Mouse (Mus musculus): ENCODE data around the gene Serpind1. TPM values are rescaled to one million over a fixed set of nuclear protein-coding genes. Genes with fewer than 3 reads are reported as not detected.

Gene Serpind1
- total RNA-seq, 2 experiments from 2014 or later, result 0.15 to 0.28 TPM

- no peak for TF ChIP-seq CTCF (IDR thresholded peaks at IDR 0.05)
- Histone ChIP-seq H3K27ac (no peak overlapping the region), H3K4me3 (no peak overlapping the region)
- DNase-seq, result no peak
- intact Hi-C loops (cut with DNase I), result no loop called here
These were observed 1.2 kb upstream of the Serpind1 start for GRCm38 (mm10) chr16:17329848-17330570.

DNA sequence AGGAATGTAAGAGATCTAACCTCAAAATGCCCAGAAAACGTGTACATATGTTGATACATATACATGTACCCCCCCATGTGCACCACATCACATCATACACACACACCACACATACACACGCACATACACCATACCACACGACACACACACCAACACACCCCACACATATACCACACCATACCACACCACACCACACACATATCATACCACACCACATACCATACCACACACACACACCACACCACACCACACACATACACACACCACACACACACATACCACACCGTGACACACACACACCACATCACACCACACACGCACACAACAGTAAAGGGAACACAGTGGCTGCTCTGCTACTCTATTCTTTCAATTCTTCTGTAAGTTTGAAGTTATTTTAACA lies 684 bp downstream of the Serpind1 start:
- Histone ChIP-seq H3K4me3 (no peak overlapping the region), H3K27ac (no peak overlapping the region)
- no peak for TF ChIP-seq CTCF (IDR thresholded peaks at IDR 0.05)
- DNase-seq, result no peak
- intact Hi-C loops (cut with DNase I), result no loop called here

DNA sequence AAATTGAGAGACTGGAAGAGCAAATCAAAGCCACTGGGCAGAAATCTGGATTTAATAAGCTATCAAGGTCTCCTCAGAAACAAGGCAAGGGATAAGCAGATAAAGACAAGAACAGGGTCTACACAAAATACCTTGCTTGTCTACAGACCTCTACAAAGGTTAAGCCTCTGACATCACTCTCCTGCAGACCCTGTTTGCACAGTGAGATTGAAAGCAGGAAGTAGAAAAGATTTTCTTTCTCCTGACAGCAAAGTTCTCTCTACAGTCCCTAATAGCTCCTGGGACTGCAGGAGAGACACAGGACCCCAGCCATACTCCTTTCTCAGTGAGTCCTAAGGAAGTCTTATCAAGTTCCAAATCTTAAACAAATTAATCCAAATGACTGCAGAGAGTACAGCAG lies 3.4 kb downstream of the Serpind1 start:
- DNase-seq, result no peak
- intact Hi-C loops (cut with DNase I), result no loop called here
- no peak for TF ChIP-seq CTCF (IDR thresholded peaks at IDR 0.05)
- Histone ChIP-seq H3K4me3 (no peak overlapping the region), H3K27ac (no peak overlapping the region)

- intact Hi-C loops (cut with DNase I), result no loop called here
- TF ChIP-seq CTCF (IDR thresholded peaks at IDR 0.05), result no peak
These were observed 4.9 kb downstream of the Serpind1 start for GRCm38 (mm10) chr16:17336089-17336488.

GRCm38 (mm10) chr16:17339701-17340100 lies 8.5 kb downstream of the Serpind1 start:
- no peak for TF ChIP-seq CTCF (IDR thresholded peaks at IDR 0.05)
- intact Hi-C loops (cut with DNase I), result no loop called here
- Histone ChIP-seq H3K27ac (no peak overlapping the region), H3K4me3 (no peak overlapping the region)
- DNase-seq, result no peak

More at GRCm38 (mm10) chr16:17336089-17336488, 4.9 kb downstream of the Serpind1 start:
- no peak overlapping the region for H3K27ac ChIP-seq
- no peak overlapping the region for H3K4me3 ChIP-seq
- no peak for DNase-seq

- DNase-seq, result no peak
- Histone ChIP-seq H3K4me3 (no peak overlapping the region), H3K27ac (no peak overlapping the region)
- intact Hi-C loops (cut with DNase I), result no loop called here
- no peak for TF ChIP-seq CTCF (IDR thresholded peaks at IDR 0.05)
These were observed 9.5 kb downstream of the Serpind1 start for GRCm38 (mm10) chr16:17340705-17341104.

DNA sequence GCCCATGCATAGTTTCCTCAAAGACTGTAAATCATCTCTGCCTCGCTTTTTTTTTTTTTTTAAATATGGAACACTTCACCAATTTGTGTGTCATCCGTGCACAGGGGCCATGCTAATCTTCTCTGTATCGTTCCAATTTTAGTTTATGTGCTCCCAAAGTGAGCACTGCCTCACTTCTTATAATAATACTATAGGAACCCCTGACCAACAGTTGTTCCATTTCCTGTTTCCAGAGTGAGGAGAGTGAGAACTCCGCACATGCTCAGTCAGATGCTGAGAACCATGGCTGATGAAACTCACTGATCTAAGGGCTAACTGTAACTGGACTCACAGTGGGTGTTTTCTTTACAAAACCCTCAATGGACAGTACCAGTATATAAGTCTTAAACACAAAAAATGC lies 10.7 kb downstream of the Serpind1 start:
- no peak overlapping the region for H3K27ac ChIP-seq
- TF ChIP-seq CTCF (IDR thresholded peaks at IDR 0.05), result no peak
- H3K4me3 ChIP-seq, result no peak overlapping the region
- intact Hi-C loops (cut with DNase I), result no loop called here
- no peak for DNase-seq

GRCm38 (mm10) chr16:17345141-17345812 lies 14.1 kb downstream of the Serpind1 start:
- no peak for TF ChIP-seq CTCF (IDR thresholded peaks at IDR 0.05)
- no peak for DNase-seq
- H3K4me3 ChIP-seq, result no peak overlapping the region
- no peak overlapping the region for H3K27ac ChIP-seq
- intact Hi-C loops (cut with DNase I), result no loop called here

DNA sequence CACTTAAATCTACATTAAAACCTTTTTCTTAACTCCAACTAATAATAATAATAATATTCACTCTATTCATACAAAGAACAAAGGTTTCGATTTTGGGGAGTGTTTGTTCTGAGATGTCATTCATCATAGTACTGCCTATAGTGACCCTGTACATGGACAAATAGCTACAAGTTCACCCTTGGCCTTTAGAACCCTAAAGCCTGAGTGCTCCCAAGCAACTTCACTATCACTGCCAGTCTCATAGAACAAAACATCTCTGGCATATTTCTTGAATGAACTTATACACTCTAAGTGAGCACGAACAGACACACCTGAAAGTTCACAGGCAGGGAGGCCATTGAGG lies 14.6 kb downstream of the Serpind1 start:
- DNase-seq, result no peak
- intact Hi-C loops (cut with DNase I), result no loop called here
- H3K4me3 ChIP-seq, result no peak overlapping the region
- no peak overlapping the region for H3K27ac ChIP-seq
- TF ChIP-seq CTCF (IDR thresholded peaks at IDR 0.05), result no peak

- no peak for TF ChIP-seq CTCF (IDR thresholded peaks at IDR 0.05)
- no peak for DNase-seq
- intact Hi-C loops (cut with DNase I), result no loop called here
- no peak overlapping the region for H3K27ac ChIP-seq
- H3K4me3 ChIP-seq, result no peak overlapping the region
These were observed 15.6 kb downstream of the Serpind1 start for GRCm38 (mm10) chr16:17346766-17347165.

GRCm38 (mm10) chr16:17356031-17356430 lies 24.9 kb downstream of the Serpind1 start:
- Histone ChIP-seq H3K27ac (no peak overlapping the region), H3K4me3 (no peak overlapping the region)
- DNase-seq, result no peak
- TF ChIP-seq CTCF (IDR thresholded peaks at IDR 0.05), result no peak
- intact Hi-C loops (cut with DNase I), result no loop called here

- intact Hi-C loops (cut with DNase I), result no loop called here
- TF ChIP-seq CTCF (IDR thresholded peaks at IDR 0.05), result no peak
- Histone ChIP-seq H3K27ac (no peak overlapping the region), H3K4me3 (no peak overlapping the region)
- DNase-seq, result no peak
These were observed 27.6 kb downstream of the Serpind1 start for GRCm38 (mm10) chr16:17358787-17359186.

- intact Hi-C loops (cut with DNase I), result no loop called here
- Histone ChIP-seq H3K27ac (no peak overlapping the region), H3K4me3 (no peak overlapping the region)
- DNase-seq, result no peak
- no peak for TF ChIP-seq CTCF (IDR thresholded peaks at IDR 0.05)
These were observed 51.1 kb downstream of the Serpind1 start for GRCm38 (mm10) chr16:17382306-17382705.

All from gastrocnemius, adult 2 months (tissue).